Mouse (Mus musculus): ENCODE results near the gene Lrrc2. TPM values are rescaled to one million over a fixed set of nuclear protein-coding genes. Genes with fewer than 3 reads are reported as not detected.

Lrrc2 gene
- polyA plus RNA-seq, 1 experiment from 2014 or later: 0.32 TPM

DNA sequence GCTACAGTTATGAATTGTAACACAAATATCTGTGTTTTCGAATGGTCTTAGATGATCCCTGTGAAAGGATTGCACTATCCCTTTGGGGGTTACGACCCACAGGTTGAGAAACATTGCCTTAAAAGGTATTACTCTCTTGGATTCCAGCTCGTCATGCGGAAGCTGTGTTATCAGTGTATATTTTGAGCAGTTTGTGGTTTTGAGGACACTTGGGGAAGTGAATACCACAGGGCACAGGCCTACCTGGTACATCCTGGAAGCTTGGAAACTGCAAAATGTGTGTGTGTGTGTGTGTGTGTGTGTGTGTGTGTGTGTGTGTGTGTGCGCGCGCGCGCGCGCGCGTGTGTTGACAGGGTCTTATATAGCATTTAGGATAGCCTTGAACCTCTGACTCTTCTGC, 521 bp downstream of the Lrrc2 start:
- Histone ChIP-seq H3K36me3 (no peaks in the 10 kb centered on the region), H3K4me2 (no peak overlapping the region), H3K9ac (no peak overlapping the region), H3K27ac (no peak overlapping the region), H3K9me3 (no peaks in the 10 kb centered on the region), H3K27me3 (peaks cover 58% of the 10 kb centered on the region), H3K4me1 (peaks cover 13% of the 10 kb centered on the region), H3K4me3 (no peak overlapping the region)
- ATAC-seq (ENCODE audit: insufficient number of reproducible peaks, low FRiP score, low TSS enrichment, low read depth): no peak
- 93% methylated on average over 13 of the region's 13 CpGs for WGBS

DNA sequence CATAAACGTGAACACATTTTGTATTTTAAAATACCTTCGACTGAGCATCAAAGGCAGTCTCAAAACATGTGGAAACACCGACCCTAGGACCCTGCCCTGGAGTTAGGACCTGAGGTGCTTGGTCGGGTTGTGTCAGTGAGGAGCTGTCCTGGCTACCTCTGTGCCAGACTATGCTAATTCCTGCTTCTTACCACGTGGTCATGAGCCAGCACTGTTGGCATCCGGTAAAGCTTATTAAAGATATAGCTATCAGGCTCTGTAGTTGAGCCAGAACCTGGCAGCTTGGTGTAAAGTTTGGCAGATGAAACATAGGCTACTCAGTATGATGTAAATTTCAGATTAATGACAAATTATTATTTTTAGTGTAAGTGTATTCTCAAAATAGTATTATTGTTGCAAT, 1.1 kb downstream of the Lrrc2 start:
- Histone ChIP-seq H3K9ac (no peak overlapping the region), H3K36me3 (no peaks in the 10 kb centered on the region), H3K27me3 (peaks cover 52% of the 10 kb centered on the region), H3K4me3 (no peak overlapping the region), H3K4me1 (peaks cover 10% of the 10 kb centered on the region), H3K27ac (no peak overlapping the region), H3K9me3 (no peaks in the 10 kb centered on the region), H3K4me2 (no peak overlapping the region)
- ATAC-seq (ENCODE audit: insufficient number of reproducible peaks, low FRiP score, low TSS enrichment, low read depth): no peak
- 50% methylated on average over 6 of the region's 6 CpGs for WGBS

DNA sequence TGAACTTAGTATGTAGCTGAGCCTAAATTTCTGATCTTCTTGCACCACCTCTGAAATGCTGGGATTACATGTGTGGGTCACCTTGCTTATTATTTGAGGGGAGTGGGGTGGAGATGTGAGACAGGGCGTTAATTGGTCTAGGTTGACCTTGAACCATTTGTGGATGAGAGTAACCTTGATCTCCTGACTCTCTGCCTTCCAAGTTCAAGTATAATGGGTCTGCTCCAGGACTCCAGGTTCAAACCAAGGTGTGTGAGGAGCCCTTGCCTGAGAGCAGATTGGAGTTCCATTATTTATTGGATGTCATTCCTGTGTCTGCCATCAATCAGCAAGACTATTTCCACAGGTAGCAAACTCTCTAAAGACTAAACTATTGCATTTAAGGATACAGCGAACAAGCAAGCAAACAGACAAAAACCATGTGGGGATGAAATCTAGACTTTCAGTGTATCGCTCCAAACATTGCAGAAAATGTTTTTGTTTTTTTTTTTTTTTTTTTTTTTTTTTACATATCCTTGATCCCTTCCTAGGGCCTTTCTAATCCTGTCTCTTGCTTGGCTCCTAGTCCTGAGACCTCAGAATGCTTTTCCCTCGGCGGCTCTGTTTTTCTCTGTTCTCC, 1.7 kb downstream of the Lrrc2 start:
- Histone ChIP-seq H3K4me2 (peak overlapping the region; percentile 94), H3K4me1 (peaks cover 10% of the 10 kb centered on the region), H3K9ac (no peak overlapping the region), H3K27me3 (peaks cover 46% of the 10 kb centered on the region), H3K27ac (no peak overlapping the region), H3K36me3 (no peaks in the 10 kb centered on the region), H3K4me3 (peak overlapping the region; percentile 50), H3K9me3 (no peaks in the 10 kb centered on the region)
- ATAC-seq (ENCODE audit: insufficient number of reproducible peaks, low FRiP score, low TSS enrichment, low read depth): no peak
- 42% methylated on average over 5 of the region's 5 CpGs for WGBS

DNA sequence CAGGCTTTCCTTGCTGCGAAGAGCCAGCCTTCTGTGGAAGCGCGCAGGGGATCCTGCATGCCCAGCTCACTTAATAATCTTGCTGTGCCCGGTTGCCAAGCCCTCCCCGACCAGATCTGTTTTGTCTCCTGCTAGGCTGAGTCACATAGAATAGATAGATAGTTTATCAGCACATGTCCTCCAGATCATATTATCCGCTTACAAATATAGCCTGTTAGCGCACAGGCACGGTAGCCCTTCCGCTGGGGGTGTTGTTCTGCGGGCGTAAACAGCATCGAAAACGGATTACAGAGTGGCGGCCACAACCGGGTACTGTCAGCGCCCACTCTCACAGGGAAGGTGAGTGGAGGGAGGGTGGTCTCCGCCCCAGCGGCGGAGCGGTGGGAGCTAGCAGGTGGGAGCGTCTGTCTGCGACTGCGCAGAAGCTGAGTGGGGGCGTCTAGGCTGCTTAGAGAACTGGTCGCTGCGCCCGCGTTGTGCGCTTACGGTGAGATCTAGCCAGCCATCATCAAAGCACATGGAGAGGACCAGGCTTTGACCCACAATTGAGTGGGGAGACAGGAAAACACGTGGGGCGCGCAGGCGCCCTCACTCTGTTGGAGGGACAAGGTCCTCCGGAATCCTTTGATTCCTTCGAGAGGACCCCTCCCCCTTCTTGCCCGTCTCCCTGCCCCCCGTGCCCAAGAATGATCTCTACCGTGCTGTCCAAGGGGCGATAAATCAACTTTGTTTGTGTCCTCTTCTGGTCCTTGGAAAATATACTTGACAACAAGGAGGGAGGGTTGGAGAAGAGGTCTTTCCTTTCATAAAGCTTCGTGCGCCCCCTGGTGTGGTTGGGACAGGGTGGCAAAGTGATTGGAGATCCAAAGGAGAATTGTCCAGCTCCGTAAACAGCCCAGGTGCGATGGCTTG, 2.5 kb downstream of the Lrrc2 start:
- peak; percentile 41; the same call in 1 of the 2 replicates for ATAC-seq (ENCODE audit: insufficient number of reproducible peaks, low FRiP score, low TSS enrichment, low read depth)

DNA sequence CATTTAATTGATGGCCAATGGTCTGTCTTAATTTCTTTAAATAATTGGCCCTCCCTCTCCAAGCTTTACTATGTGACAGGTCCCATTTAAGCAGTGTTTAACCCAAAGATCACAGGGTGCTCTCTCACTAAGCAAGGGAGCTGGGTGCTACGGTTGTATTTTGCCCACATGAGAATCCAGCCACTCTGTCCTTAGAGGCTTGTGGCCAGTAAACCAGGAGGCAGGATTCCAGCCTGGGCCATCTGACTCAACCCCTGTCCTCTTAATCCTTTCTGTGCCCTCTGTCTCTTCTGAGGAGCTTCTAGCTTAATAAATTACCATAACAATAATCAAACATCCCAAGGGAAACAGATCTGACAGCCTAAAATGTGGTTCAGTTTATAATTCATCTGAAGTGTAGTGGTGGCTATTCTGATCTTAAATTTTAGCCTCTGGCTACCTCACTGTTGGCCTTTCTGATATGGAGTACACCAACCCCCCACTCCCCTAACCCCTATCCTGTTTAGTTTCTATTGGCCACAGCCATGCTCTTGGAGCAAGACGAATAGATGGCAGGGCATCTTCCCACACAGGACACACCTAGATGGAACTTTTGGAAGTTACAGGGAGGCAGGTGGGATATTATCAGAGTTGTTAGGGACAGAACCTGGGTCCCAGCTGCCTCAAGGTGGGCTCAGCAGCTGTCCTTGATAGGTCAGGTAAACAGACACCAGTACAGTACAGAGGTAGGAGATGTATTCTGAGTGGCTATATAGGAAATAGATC, 3.5 kb downstream of the Lrrc2 start:
- H3K4me2 ChIP-seq: no peak overlapping the region
- peaks cover 44% of the 10 kb centered on the region for H3K27me3 ChIP-seq
- no peak for ATAC-seq (ENCODE audit: insufficient number of reproducible peaks, low FRiP score, low TSS enrichment, low read depth)
- H3K27ac ChIP-seq: no peak overlapping the region
- H3K4me3 ChIP-seq: no peak overlapping the region
- no peaks in the 10 kb centered on the region for H3K36me3 ChIP-seq
- peaks cover 10% of the 10 kb centered on the region for H3K4me1 ChIP-seq
- WGBS: 59% methylated on average over 2 of the region's 2 CpGs
- no peaks in the 10 kb centered on the region for H3K9me3 ChIP-seq
- no peak overlapping the region for H3K9ac ChIP-seq

More for the DNA sequence above, 2.5 kb downstream of the Lrrc2 start:
- no peak overlapping the region for H3K27ac ChIP-seq
- H3K36me3 ChIP-seq: no peaks in the 10 kb centered on the region
- 0 out of 2 replicates have a peak overlapping the region, but pooled peaks have one; percentile 5 for H3K9ac ChIP-seq
- H3K4me1 ChIP-seq: peaks cover 10% of the 10 kb centered on the region
- peak overlapping the region; percentile 50 for H3K4me3 ChIP-seq
- peaks cover 44% of the 10 kb centered on the region for H3K27me3 ChIP-seq
- 2% methylated on average over 44 of the region's 44 CpGs for WGBS
- peak overlapping the region; percentile 94 for H3K4me2 ChIP-seq
- H3K9me3 ChIP-seq: no peaks in the 10 kb centered on the region

DNA sequence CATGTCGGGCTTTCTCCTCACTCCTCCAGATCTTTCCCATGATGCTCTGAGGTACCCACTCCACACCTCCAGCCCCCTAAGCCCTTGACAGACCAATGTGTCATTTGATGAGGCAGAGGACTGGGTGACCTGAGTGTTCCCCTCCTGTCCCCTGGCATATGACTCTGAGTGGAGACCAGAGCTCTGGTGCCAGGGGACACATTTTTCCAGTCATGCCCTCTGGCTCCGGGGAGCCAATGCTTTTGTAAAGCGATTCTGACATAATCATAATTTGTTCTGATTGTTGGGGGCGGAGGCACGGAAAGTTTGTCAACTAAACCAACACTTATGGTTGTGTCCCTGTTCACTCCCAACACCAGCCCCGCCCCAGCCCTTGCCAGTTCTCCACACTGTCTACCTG, 4.6 kb downstream of the Lrrc2 start:
- no peak overlapping the region for H3K4me2 ChIP-seq
- 79% methylated on average over 6 of the region's 6 CpGs for WGBS
- no peaks in the 10 kb centered on the region for H3K36me3 ChIP-seq
- no peak overlapping the region for H3K27ac ChIP-seq
- H3K9ac ChIP-seq: no peak overlapping the region
- no peak overlapping the region for H3K4me3 ChIP-seq
- no peaks in the 10 kb centered on the region for H3K9me3 ChIP-seq
- peaks cover 10% of the 10 kb centered on the region for H3K4me1 ChIP-seq
- ATAC-seq (ENCODE audit: insufficient number of reproducible peaks, low FRiP score, low TSS enrichment, low read depth): no peak
- H3K27me3 ChIP-seq: peaks cover 44% of the 10 kb centered on the region

DNA sequence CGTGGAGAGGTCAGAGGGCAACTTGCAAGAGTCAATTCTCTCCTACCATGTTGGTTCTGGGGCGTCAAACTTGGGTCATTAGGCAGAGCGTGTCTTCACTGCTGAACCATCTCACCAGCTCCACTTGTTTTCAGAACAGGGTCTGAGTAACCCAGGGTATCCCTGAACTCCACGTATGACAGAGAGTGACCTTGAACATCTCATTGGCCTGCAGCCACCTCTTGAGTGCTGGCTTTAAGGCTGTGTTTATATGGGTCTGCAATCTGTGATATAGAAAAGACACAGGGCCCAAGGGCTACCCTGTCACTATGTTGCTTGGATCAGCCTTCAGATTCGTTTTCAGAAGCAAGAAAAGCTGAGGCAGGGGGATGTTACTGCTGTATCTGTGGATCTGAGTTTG, 8.3 kb downstream of the Lrrc2 start:
- Histone ChIP-seq H3K9ac (no peak overlapping the region), H3K4me2 (no peak overlapping the region), H3K9me3 (no peaks in the 10 kb centered on the region), H3K27me3 (peaks cover 16% of the 10 kb centered on the region), H3K36me3 (no peaks in the 10 kb centered on the region), H3K4me1 (no peaks in the 10 kb centered on the region), H3K27ac (no peak overlapping the region), H3K4me3 (no peak overlapping the region)
- WGBS: 77% methylated on average over 5 of the region's 5 CpGs
- ATAC-seq (ENCODE audit: insufficient number of reproducible peaks, low FRiP score, low TSS enrichment, low read depth): no peak

DNA sequence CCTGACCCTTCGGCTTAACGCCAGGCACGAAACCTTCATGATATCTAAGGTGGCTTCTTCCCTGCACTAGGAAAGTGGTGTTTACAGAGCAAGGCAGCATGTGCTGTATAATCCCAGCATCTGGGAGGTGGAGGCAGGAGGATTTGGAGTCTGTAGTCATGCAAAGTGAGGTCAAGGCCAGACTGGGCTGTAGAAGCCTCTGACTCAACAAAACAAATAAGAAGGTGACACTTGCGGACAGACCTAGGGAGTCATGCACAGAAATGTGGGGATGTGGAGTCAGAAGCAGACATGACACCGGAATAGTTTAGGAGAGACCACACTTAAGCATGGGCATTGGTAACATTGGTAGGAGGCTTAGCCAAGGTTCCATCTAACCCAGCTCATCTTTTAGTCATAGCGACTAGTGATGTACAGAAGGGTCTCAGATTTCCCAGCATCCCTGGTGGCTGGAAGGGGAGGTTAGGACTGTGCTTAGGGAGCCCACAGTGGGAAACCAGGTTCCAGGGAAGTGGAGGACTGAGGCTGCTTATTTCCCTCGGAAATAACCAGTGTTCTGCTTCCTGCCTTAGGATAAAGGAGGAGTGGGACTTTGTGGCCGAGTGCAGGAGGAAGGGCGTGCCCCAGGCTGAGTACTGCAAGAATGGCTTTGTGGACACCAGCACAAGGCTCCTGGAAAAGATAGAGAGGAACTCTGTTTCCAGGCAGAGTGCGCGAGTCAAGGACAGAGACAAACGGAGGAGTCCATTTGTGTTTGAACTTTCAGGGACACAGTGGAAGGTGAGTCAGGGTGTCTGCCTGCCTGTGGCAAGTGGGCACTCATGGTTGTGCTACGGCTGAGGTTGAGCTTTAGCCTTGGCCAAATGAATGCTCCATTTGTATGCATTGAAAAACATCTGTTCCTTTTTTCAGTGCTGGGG, 9.1 kb downstream of the Lrrc2 start:
- WGBS: 85% methylated on average over 13 of the region's 13 CpGs
- peaks cover 8% of the 10 kb centered on the region for H3K27me3 ChIP-seq
- H3K4me3 ChIP-seq: no peak overlapping the region
- no peak for ATAC-seq (ENCODE audit: insufficient number of reproducible peaks, low FRiP score, low TSS enrichment, low read depth)
- no peak overlapping the region for H3K9ac ChIP-seq
- no peak overlapping the region for H3K27ac ChIP-seq
- H3K4me1 ChIP-seq: no peaks in the 10 kb centered on the region
- no peaks in the 10 kb centered on the region for H3K9me3 ChIP-seq
- no peaks in the 10 kb centered on the region for H3K36me3 ChIP-seq
- no peak overlapping the region for H3K4me2 ChIP-seq

DNA sequence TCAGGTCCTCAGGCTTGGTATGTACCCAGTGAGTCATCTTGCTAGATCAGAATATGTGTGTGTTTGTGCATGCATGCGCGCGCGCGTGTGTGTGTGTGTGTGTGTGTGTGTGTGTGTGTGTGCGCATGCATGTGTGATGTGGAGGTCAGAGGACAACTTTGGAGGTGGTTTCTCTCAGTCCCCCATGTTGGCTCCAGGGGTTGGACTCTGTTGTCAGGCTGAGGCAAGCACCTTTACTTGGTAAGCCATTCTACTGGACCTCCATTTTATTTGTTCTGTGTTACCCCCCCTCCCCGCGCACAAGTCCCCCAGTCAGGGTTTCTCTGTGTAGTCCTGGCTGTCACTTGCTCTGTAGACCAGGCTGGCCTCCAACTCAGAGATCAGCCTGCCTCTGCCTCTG, 10.0 kb downstream of the Lrrc2 start:
- H3K27ac ChIP-seq: no peak overlapping the region
- H3K4me2 ChIP-seq: no peak overlapping the region
- WGBS: 97% methylated on average over 8 of the region's 8 CpGs
- no peaks in the 10 kb centered on the region for H3K9me3 ChIP-seq
- no peak overlapping the region for H3K9ac ChIP-seq
- H3K36me3 ChIP-seq: no peaks in the 10 kb centered on the region
- no peak for ATAC-seq (ENCODE audit: insufficient number of reproducible peaks, low FRiP score, low TSS enrichment, low read depth)
- no peaks in the 10 kb centered on the region for H3K27me3 ChIP-seq
- H3K4me1 ChIP-seq: no peaks in the 10 kb centered on the region
- H3K4me3 ChIP-seq: no peak overlapping the region

DNA sequence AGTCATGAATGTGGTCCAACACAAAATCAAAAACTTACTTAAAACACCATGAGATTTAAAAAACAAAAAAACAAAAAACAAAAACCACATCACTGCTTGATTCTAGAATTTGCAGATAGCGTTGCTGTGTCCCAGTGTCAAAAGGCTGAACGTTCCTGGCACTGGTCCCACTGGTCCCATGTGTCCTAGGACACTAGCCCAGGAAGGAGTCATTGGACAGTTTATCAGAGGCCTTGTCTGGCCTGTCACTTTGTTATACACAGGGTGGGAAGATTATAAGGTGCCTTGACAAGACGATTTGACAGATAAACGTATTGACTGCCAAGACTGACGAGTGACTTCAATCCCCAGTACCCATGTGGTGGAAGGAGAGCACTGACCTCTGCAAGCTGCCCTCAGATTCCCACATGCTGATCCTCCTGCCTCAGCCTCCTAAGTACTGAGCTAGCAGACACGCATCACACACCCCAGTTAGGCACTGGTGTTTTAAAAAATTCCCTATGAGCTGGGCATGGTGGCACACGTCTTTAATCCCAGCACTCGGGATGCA, 12.3 kb downstream of the Lrrc2 start:
- no peaks in the 10 kb centered on the region for H3K9me3 ChIP-seq
- H3K4me3 ChIP-seq: no peak overlapping the region
- 87% methylated on average over 8 of the region's 8 CpGs for WGBS
- H3K4me2 ChIP-seq: no peak overlapping the region
- H3K27me3 ChIP-seq: no peaks in the 10 kb centered on the region
- no peaks in the 10 kb centered on the region for H3K4me1 ChIP-seq
- no peak overlapping the region for H3K9ac ChIP-seq
- H3K27ac ChIP-seq: no peak overlapping the region
- H3K36me3 ChIP-seq: no peaks in the 10 kb centered on the region
- no peak for ATAC-seq (ENCODE audit: insufficient number of reproducible peaks, low FRiP score, low TSS enrichment, low read depth)

All from limb, embryonic 15.5 days (tissue).